Mouse (Mus musculus) erythroblast, embryonic 14.5 days (primary cell): ENCODE data around the gene Sat2.

ENCODE experiments used
- GATA1 ChIP-seq: IDR thresholded peaks from 2 replicates; pipeline ENCODE4 v1.6.1; 2012; ENCODE audit warnings: low read length, inconsistent platforms, mixed read lengths
- TAL1 ChIP-seq: IDR thresholded peaks from 3 replicates; pipeline ENCODE4 v1.6.1; 2012; ENCODE audit warnings: low read length, inconsistent platforms, mixed read lengths

DNA sequence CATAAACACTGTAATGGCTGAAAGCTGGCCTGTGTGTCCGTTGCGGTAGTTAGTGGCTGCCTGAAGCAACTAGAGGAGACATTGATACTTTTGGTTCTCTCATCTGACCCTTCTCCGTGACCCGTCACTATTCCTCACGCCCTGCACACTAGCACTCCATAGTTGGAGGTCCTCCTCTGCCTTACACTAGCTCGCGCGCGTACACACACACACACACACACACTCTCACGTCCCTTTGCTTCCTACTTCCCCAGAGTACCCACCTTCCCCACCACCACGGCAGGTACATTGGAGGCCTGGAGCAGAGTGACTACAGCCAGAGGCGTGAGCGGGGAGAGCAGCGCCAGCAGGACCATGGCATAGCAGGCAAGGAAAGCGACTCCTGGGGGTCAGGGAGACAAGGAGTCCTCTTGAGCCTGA, 35.6 kb downstream of the Sat2 start:
- TF ChIP-seq TAL1 (no peak), GATA1 (no peak)
